Mouse (Mus musculus): ENCODE measurements around the gene Nkx2-5. TPM values are rescaled to one million over a fixed set of nuclear protein-coding genes. Genes with fewer than 3 reads are reported as not detected.

Gene Nkx2-5
- polyA plus RNA-seq, 1 experiment from 2014 or later, result 7.4 TPM

DNA sequence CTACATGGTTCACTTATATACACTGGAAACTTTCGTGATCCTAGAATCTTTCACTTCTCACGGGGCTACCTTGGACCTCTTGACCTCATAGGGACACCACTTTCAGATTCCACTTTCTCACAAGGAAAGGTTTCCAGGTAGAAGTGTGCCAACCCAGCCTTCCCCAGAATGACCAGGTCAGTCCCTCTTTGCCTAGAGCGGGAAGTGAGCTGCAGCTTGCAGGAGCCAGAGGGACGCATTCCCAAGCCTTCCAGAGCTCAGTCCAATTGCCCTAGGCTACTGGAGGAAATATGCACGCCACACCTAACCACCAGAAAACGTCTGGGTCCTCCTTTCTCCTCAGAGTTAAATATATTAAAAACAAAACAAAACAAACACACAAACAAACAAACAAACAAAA, 3.4 kb upstream of the Nkx2-5 start:
- Histone ChIP-seq H3K9ac (ENCODE audit: low read depth, low read length) (no peak overlapping the region), H3K36me3 (ENCODE audit: control insufficient read depth, insufficient read depth, low read length) (no peaks in the 10 kb centered on the region), H3K27me3 (replicated peaks; ENCODE audit: control insufficient read depth, insufficient read depth, low read length) (peaks cover 96% of the 10 kb centered on the region), H3K4me1 (ENCODE audit: control insufficient read depth, insufficient read depth, low read length) (no peaks in the 10 kb centered on the region; the same call in 1 of the 2 replicates), H3K4me2 (ENCODE audit: low read depth, low read length) (no peak overlapping the region), H3K4me3 (ENCODE audit: low read depth, low read length) (no peak overlapping the region), H3K9me3 (ENCODE audit: control insufficient read depth, low read length) (no peaks in the 10 kb centered on the region), H3K27ac (replicated peaks; ENCODE audit: low read depth, low read length) (no peak overlapping the region)
- DNase-seq (ENCODE audit: low spot score) (no peak), ATAC-seq (ENCODE audit: low read depth) (no peak)
- WGBS, result under 1% methylated on average over 6 of the region's 6 CpGs

DNA sequence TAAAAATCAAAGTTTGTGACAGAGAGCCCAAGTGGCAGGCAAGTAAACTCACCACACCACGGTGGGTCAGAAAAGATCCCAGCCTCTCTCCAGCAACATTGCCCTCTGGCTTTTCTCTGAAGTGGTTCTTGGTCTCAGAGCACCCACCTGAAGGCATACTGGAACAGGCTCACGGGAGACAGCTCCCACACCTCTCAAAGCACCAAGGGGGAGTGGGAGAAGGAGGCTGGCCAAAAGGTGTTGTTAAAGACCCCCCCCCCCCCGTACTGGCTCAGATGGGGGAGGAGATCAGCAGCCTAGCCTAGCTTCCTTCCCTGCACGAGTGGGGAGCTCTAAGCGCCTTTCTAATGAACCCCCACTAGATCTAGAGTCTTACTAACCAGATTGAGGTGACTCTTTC, 3.0 kb upstream of the Nkx2-5 start:
- Histone ChIP-seq H3K4me3 (ENCODE audit: low read depth, low read length) (no peak overlapping the region), H3K4me2 (ENCODE audit: low read depth, low read length) (no peak overlapping the region), H3K27me3 (replicated peaks; ENCODE audit: control insufficient read depth, insufficient read depth, low read length) (peaks cover 96% of the 10 kb centered on the region), H3K9me3 (ENCODE audit: control insufficient read depth, low read length) (no peaks in the 10 kb centered on the region), H3K27ac (replicated peaks; ENCODE audit: low read depth, low read length) (no peak overlapping the region), H3K36me3 (ENCODE audit: control insufficient read depth, insufficient read depth, low read length) (no peaks in the 10 kb centered on the region), H3K4me1 (ENCODE audit: control insufficient read depth, insufficient read depth, low read length) (no peaks in the 10 kb centered on the region; the same call in 1 of the 2 replicates), H3K9ac (ENCODE audit: low read depth, low read length) (no peak overlapping the region)
- WGBS, result 5% methylated on average over 4 of the region's 5 CpGs
- ATAC-seq (ENCODE audit: low read depth), result no peak
- no peak for DNase-seq (ENCODE audit: low spot score)

DNA sequence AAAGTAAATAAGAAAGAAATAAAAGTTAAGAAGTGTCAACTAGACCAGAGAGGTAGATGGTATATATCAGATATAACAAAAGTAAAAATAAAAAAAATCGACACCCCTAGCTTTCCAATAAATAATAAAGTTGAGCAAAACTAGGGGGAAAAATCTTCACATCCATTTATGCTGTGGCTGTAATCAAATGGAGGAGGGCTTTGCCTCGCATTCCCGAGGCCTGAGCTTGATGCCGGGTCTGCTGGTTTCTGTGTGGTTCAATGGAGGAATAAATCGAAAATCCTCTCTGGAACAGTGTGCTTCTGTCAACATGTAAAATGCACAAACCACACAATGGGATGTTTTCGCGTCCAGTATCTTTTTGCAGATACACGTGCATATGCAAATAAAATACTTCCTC, 1.6 kb upstream of the Nkx2-5 start:
- Histone ChIP-seq H3K9ac (ENCODE audit: low read depth, low read length) (no peak overlapping the region), H3K4me2 (ENCODE audit: low read depth, low read length) (no peak overlapping the region), H3K4me3 (ENCODE audit: low read depth, low read length) (no peak overlapping the region), H3K4me1 (ENCODE audit: control insufficient read depth, insufficient read depth, low read length) (no peaks in the 10 kb centered on the region; the same call in 1 of the 2 replicates), H3K27ac (replicated peaks; ENCODE audit: low read depth, low read length) (no peak overlapping the region), H3K9me3 (ENCODE audit: control insufficient read depth, low read length) (no peaks in the 10 kb centered on the region), H3K36me3 (ENCODE audit: control insufficient read depth, insufficient read depth, low read length) (no peaks in the 10 kb centered on the region), H3K27me3 (replicated peaks; ENCODE audit: control insufficient read depth, insufficient read depth, low read length) (peaks cover 96% of the 10 kb centered on the region)
- WGBS, result 10% methylated on average over 8 of the region's 8 CpGs
- no peak for DNase-seq (ENCODE audit: low spot score)
- no peak for ATAC-seq (ENCODE audit: low read depth)

- H3K4me3 ChIP-seq (ENCODE audit: low read depth, low read length), result no peak overlapping the region
- ATAC-seq (ENCODE audit: low read depth) (no peak), DNase-seq (ENCODE audit: low spot score) (no peak)
- WGBS, result 8% methylated on average over 14 of the region's 14 CpGs
- no peaks in the 10 kb centered on the region for H3K9me3 ChIP-seq (ENCODE audit: control insufficient read depth, low read length)
- no peak overlapping the region for H3K4me2 ChIP-seq (ENCODE audit: low read depth, low read length)
- H3K27me3 ChIP-seq (replicated peaks; ENCODE audit: control insufficient read depth, insufficient read depth, low read length), result peaks cover 96% of the 10 kb centered on the region
- no peak overlapping the region for H3K9ac ChIP-seq (ENCODE audit: low read depth, low read length)
- H3K36me3 ChIP-seq (ENCODE audit: control insufficient read depth, insufficient read depth, low read length), result no peaks in the 10 kb centered on the region
- H3K4me1 ChIP-seq (ENCODE audit: control insufficient read depth, insufficient read depth, low read length), result no peaks in the 10 kb centered on the region; the same call in 1 of the 2 replicates
- H3K27ac ChIP-seq (replicated peaks; ENCODE audit: low read depth, low read length), result no peak overlapping the region
Measured at GRCm38 (mm10) chr17:26845149-26846050, 591 bp upstream of the Nkx2-5 start.

DNA sequence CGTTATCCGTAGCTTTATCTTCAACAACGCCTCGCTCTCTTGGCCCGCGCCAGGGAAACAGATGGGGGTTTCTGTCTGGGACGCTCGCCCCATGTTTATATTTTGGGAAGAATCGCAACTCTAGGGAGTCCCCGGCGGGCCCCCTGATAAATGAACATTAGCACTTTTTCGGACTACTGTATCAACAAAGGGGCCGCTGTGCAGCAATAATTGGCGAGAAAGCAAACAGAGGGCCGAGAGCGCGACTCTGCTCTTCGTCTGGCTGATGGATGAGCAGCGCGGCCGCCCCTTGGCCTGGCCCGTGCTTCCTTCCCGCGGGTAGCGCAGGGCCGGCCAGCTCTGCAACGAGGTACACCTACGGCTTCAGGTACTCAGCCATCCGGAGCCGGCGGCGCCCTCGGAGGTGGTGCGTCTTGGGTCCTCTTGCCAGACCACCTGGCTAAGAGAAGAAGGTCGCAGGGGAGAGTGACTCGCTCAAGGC, 398 bp downstream of the Nkx2-5 start:
- Histone ChIP-seq H3K4me1 (ENCODE audit: control insufficient read depth, insufficient read depth, low read length) (peaks cover 2% of the 10 kb centered on the region; the same call in 1 of the 2 replicates), H3K27me3 (replicated peaks; ENCODE audit: control insufficient read depth, insufficient read depth, low read length) (peaks cover 96% of the 10 kb centered on the region), H3K36me3 (ENCODE audit: control insufficient read depth, insufficient read depth, low read length) (no peaks in the 10 kb centered on the region), H3K9ac (ENCODE audit: low read depth, low read length) (no peak overlapping the region), H3K9me3 (ENCODE audit: control insufficient read depth, low read length) (no peaks in the 10 kb centered on the region), H3K4me3 (ENCODE audit: low read depth, low read length) (no peak overlapping the region), H3K27ac (replicated peaks; ENCODE audit: low read depth, low read length) (no peak overlapping the region), H3K4me2 (ENCODE audit: low read depth, low read length) (no peak overlapping the region)
- DNase-seq (ENCODE audit: low spot score) (no peak), ATAC-seq (ENCODE audit: low read depth) (no peak)
- 0% methylated on average over 36 of the region's 36 CpGs for WGBS

DNA sequence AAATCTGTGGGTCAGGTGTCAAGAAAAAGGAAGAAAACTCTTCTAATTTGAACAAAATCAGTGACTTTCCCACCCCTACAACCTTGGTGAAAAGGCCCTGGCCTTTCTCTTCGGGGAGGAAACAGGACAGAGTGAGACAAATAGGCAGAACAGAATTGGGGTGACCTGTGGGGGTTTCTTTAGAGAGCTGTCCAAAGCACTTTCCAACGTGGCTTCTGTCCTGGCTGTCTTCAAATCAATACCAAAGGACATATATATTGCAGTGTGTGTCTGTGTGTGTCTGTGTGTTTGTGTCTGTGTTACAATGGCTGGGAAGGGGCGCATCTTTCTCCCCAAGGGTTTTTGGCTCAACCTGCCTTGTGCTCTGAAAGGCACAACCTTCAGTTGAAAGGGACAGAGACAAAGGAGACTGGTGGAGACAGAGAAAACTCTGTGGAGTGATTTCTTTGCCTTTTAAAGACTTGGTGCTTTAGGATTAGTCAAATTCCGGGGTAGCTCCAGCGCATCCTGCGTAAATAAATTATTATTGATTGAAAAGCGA, 1.0 kb downstream of the Nkx2-5 start:
- Histone ChIP-seq H3K4me2 (ENCODE audit: low read depth, low read length) (no peak overlapping the region), H3K36me3 (ENCODE audit: control insufficient read depth, insufficient read depth, low read length) (no peaks in the 10 kb centered on the region), H3K9ac (ENCODE audit: low read depth, low read length) (no peak overlapping the region), H3K27me3 (replicated peaks; ENCODE audit: control insufficient read depth, insufficient read depth, low read length) (peaks cover 97% of the 10 kb centered on the region), H3K4me1 (ENCODE audit: control insufficient read depth, insufficient read depth, low read length) (peaks cover 8% of the 10 kb centered on the region; the same call in 1 of the 2 replicates), H3K9me3 (ENCODE audit: control insufficient read depth, low read length) (no peaks in the 10 kb centered on the region), H3K4me3 (ENCODE audit: low read depth, low read length) (no peak overlapping the region), H3K27ac (replicated peaks; ENCODE audit: low read depth, low read length) (no peak overlapping the region)
- DNase-seq (ENCODE audit: low spot score) (no peak), ATAC-seq (ENCODE audit: low read depth) (no peak)
- WGBS, result 2% methylated on average over 7 of the region's 7 CpGs

DNA sequence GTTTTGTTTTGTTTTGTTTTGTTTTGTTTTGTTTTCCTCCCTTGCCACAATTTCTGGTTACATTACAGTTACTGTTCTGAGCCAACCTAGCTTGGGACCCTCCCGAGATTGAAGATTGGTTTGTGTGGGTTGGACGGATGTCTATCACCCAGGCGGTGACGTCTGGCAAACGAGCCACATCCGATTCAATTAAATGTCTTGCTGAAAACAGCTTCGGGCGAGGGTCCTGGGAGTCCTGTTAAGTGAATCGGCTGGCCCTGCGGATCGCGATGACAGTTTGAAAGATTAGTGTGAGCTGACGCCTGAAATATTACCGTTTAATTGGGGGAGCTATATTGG, 1.6 kb downstream of the Nkx2-5 start:
- no peak overlapping the region for H3K9ac ChIP-seq (ENCODE audit: low read depth, low read length)
- H3K4me2 ChIP-seq (ENCODE audit: low read depth, low read length), result no peak overlapping the region
- DNase-seq (ENCODE audit: low spot score) (no peak), ATAC-seq (ENCODE audit: low read depth) (no peak)
- H3K9me3 ChIP-seq (ENCODE audit: control insufficient read depth, low read length), result no peaks in the 10 kb centered on the region
- peaks cover 98% of the 10 kb centered on the region for H3K27me3 ChIP-seq (replicated peaks; ENCODE audit: control insufficient read depth, insufficient read depth, low read length)
- H3K36me3 ChIP-seq (ENCODE audit: control insufficient read depth, insufficient read depth, low read length), result no peaks in the 10 kb centered on the region
- H3K4me3 ChIP-seq (ENCODE audit: low read depth, low read length), result no peak overlapping the region
- H3K4me1 ChIP-seq (ENCODE audit: control insufficient read depth, insufficient read depth, low read length), result peaks cover 8% of the 10 kb centered on the region; the same call in 1 of the 2 replicates
- H3K27ac ChIP-seq (replicated peaks; ENCODE audit: low read depth, low read length), result no peak overlapping the region
- 6% methylated on average over 14 of the region's 14 CpGs for WGBS

- H3K27ac ChIP-seq (replicated peaks; ENCODE audit: low read depth, low read length), result no peak overlapping the region
- no peaks in the 10 kb centered on the region for H3K9me3 ChIP-seq (ENCODE audit: control insufficient read depth, low read length)
- peaks cover 98% of the 10 kb centered on the region for H3K27me3 ChIP-seq (replicated peaks; ENCODE audit: control insufficient read depth, insufficient read depth, low read length)
- no peaks in the 10 kb centered on the region for H3K36me3 ChIP-seq (ENCODE audit: control insufficient read depth, insufficient read depth, low read length)
- WGBS, result 6% methylated on average over 9 of the region's 9 CpGs
- H3K4me1 ChIP-seq (ENCODE audit: control insufficient read depth, insufficient read depth, low read length), result peaks cover 8% of the 10 kb centered on the region; the same call in 1 of the 2 replicates
- no peak overlapping the region for H3K4me2 ChIP-seq (ENCODE audit: low read depth, low read length)
- H3K9ac ChIP-seq (ENCODE audit: low read depth, low read length), result no peak overlapping the region
- ATAC-seq (ENCODE audit: low read depth) (no peak), DNase-seq (ENCODE audit: low spot score) (no peak)
- no peak overlapping the region for H3K4me3 ChIP-seq (ENCODE audit: low read depth, low read length)
Measured at GRCm38 (mm10) chr17:26842431-26843228, 2.2 kb downstream of the Nkx2-5 start.

Measured in embryonic facial prominence, embryonic 14.5 days (tissue).